Mouse (Mus musculus): Measurements from ENCODE around the gene Tldc2. TPM values are rescaled to one million over a fixed set of nuclear protein-coding genes. Genes with fewer than 3 reads are reported as not detected.
A peak's percentile ranks its signal among the peaks of the same experiment; 100 is the strongest.

Gene Tldc2
- polyA plus RNA-seq, 1 experiment from 2014 or later, result not detected

GRCm38 (mm10) chr2:157092024-157092423, 5.2 kb downstream of the Tldc2 start:
- Histone ChIP-seq H3K27ac (ENCODE audit: low read depth, low read length) (no peak overlapping the region), H3K27me3 (ENCODE audit: control insufficient read depth, insufficient read depth, low read length) (no peaks in the 10 kb centered on the region), H3K4me3 (ENCODE audit: low read depth, low read length) (no peak overlapping the region), H3K4me2 (replicated peaks; ENCODE audit: low read depth, low read length) (no peak overlapping the region), H3K36me3 (ENCODE audit: control insufficient read depth, insufficient read depth, low read length) (no peaks in the 10 kb centered on the region), H3K9ac (ENCODE audit: low read depth, low read length) (no peak overlapping the region), H3K4me1 (replicated peaks; ENCODE audit: control insufficient read depth, insufficient read depth, low read length) (no peaks in the 10 kb centered on the region), H3K9me3 (ENCODE audit: control insufficient read depth, low read length) (no peaks in the 10 kb centered on the region)
- WGBS, result 64% methylated on average over 8 of the region's 8 CpGs
- DNase-seq (ENCODE audit: low spot score), result no peak
- no peak for ATAC-seq (ENCODE audit: low FRiP score)

GRCm38 (mm10) chr2:157095005-157095755, 8.3 kb downstream of the Tldc2 start:
- Histone ChIP-seq H3K4me1 (replicated peaks; ENCODE audit: control insufficient read depth, insufficient read depth, low read length) (no peaks in the 10 kb centered on the region), H3K27me3 (ENCODE audit: control insufficient read depth, insufficient read depth, low read length) (no peaks in the 10 kb centered on the region), H3K27ac (ENCODE audit: low read depth, low read length) (no peak overlapping the region), H3K9ac (ENCODE audit: low read depth, low read length) (no peak overlapping the region), H3K4me2 (replicated peaks; ENCODE audit: low read depth, low read length) (no peak overlapping the region), H3K4me3 (ENCODE audit: low read depth, low read length) (no peak overlapping the region), H3K36me3 (ENCODE audit: control insufficient read depth, insufficient read depth, low read length) (no peaks in the 10 kb centered on the region), H3K9me3 (ENCODE audit: control insufficient read depth, low read length) (no peaks in the 10 kb centered on the region)
- no peak for ATAC-seq (ENCODE audit: low FRiP score)
- 63% methylated on average over 9 of the region's 9 CpGs for WGBS
- DNase-seq (ENCODE audit: low spot score), result peak; percentile 83

GRCm38 (mm10) chr2:157099532-157100318, 12.9 kb downstream of the Tldc2 start:
- peaks cover under 1% of the 10 kb centered on the region; the same call in 1 of the 2 replicates for H3K36me3 ChIP-seq (ENCODE audit: control insufficient read depth, insufficient read depth, low read length)
- H3K27ac ChIP-seq (ENCODE audit: low read depth, low read length), result no peak overlapping the region
- H3K4me1 ChIP-seq (replicated peaks; ENCODE audit: control insufficient read depth, insufficient read depth, low read length), result no peaks in the 10 kb centered on the region
- no peaks in the 10 kb centered on the region for H3K27me3 ChIP-seq (ENCODE audit: control insufficient read depth, insufficient read depth, low read length)
- DNase-seq (ENCODE audit: low spot score) (no peak), ATAC-seq (ENCODE audit: low FRiP score) (no peak)
- H3K9me3 ChIP-seq (ENCODE audit: control insufficient read depth, low read length), result no peaks in the 10 kb centered on the region
- no peak overlapping the region for H3K9ac ChIP-seq (ENCODE audit: low read depth, low read length)
- 91% methylated on average over 12 of the region's 12 CpGs for WGBS
- H3K4me2 ChIP-seq (replicated peaks; ENCODE audit: low read depth, low read length), result no peak overlapping the region
- H3K4me3 ChIP-seq (ENCODE audit: low read depth, low read length), result no peak overlapping the region

- 93% methylated on average over 12 of the region's 12 CpGs for WGBS
- H3K27me3 ChIP-seq (ENCODE audit: control insufficient read depth, insufficient read depth, low read length), result no peaks in the 10 kb centered on the region
- no peak for ATAC-seq (ENCODE audit: low FRiP score)
- no peak overlapping the region for H3K9ac ChIP-seq (ENCODE audit: low read depth, low read length)
- H3K27ac ChIP-seq (ENCODE audit: low read depth, low read length), result no peak overlapping the region
- H3K4me1 ChIP-seq (replicated peaks; ENCODE audit: control insufficient read depth, insufficient read depth, low read length), result no peaks in the 10 kb centered on the region
- H3K36me3 ChIP-seq (ENCODE audit: control insufficient read depth, insufficient read depth, low read length), result peaks cover 2% of the 10 kb centered on the region; the same call in 1 of the 2 replicates
- H3K4me2 ChIP-seq (replicated peaks; ENCODE audit: low read depth, low read length), result no peak overlapping the region
- H3K4me3 ChIP-seq (ENCODE audit: low read depth, low read length), result no peak overlapping the region
- DNase-seq (ENCODE audit: low spot score), result no peak
- H3K9me3 ChIP-seq (ENCODE audit: control insufficient read depth, low read length), result no peaks in the 10 kb centered on the region
Observed at GRCm38 (mm10) chr2:157100319-157100605, 13.4 kb downstream of the Tldc2 start.

- 98% methylated on average over 9 of the region's 9 CpGs for WGBS
- no peak overlapping the region for H3K4me2 ChIP-seq (replicated peaks; ENCODE audit: low read depth, low read length)
- no peaks in the 10 kb centered on the region for H3K9me3 ChIP-seq (ENCODE audit: control insufficient read depth, low read length)
- no peaks in the 10 kb centered on the region for H3K4me1 ChIP-seq (replicated peaks; ENCODE audit: control insufficient read depth, insufficient read depth, low read length)
- no peak overlapping the region for H3K27ac ChIP-seq (ENCODE audit: low read depth, low read length)
- H3K27me3 ChIP-seq (ENCODE audit: control insufficient read depth, insufficient read depth, low read length), result no peaks in the 10 kb centered on the region
- H3K36me3 ChIP-seq (ENCODE audit: control insufficient read depth, insufficient read depth, low read length), result peaks cover 2% of the 10 kb centered on the region; the same call in 1 of the 2 replicates
- no peak overlapping the region for H3K9ac ChIP-seq (ENCODE audit: low read depth, low read length)
- no peak overlapping the region for H3K4me3 ChIP-seq (ENCODE audit: low read depth, low read length)
- ATAC-seq (ENCODE audit: low FRiP score) (no peak), DNase-seq (ENCODE audit: low spot score) (no peak)
Observed at GRCm38 (mm10) chr2:157101650-157102049, 14.8 kb downstream of the Tldc2 start.

- H3K9ac ChIP-seq (ENCODE audit: low read depth, low read length), result no peak overlapping the region
- H3K27me3 ChIP-seq (ENCODE audit: control insufficient read depth, insufficient read depth, low read length), result no peaks in the 10 kb centered on the region
- 66% methylated on average over 2 of the region's 2 CpGs for WGBS
- no peak overlapping the region for H3K27ac ChIP-seq (ENCODE audit: low read depth, low read length)
- H3K4me1 ChIP-seq (replicated peaks; ENCODE audit: control insufficient read depth, insufficient read depth, low read length), result no peaks in the 10 kb centered on the region
- no peak for DNase-seq (ENCODE audit: low spot score)
- H3K4me3 ChIP-seq (ENCODE audit: low read depth, low read length), result no peak overlapping the region
- peaks cover 2% of the 10 kb centered on the region; the same call in 1 of the 2 replicates for H3K36me3 ChIP-seq (ENCODE audit: control insufficient read depth, insufficient read depth, low read length)
- no peaks in the 10 kb centered on the region for H3K9me3 ChIP-seq (ENCODE audit: control insufficient read depth, low read length)
- H3K4me2 ChIP-seq (replicated peaks; ENCODE audit: low read depth, low read length), result no peak overlapping the region
- no peak for ATAC-seq (ENCODE audit: low FRiP score)
Observed at GRCm38 (mm10) chr2:157102256-157102655, 15.4 kb downstream of the Tldc2 start.

GRCm38 (mm10) chr2:157104454-157104853, 17.6 kb downstream of the Tldc2 start:
- Histone ChIP-seq H3K36me3 (ENCODE audit: control insufficient read depth, insufficient read depth, low read length) (peaks cover 2% of the 10 kb centered on the region; the same call in 1 of the 2 replicates), H3K9me3 (ENCODE audit: control insufficient read depth, low read length) (no peaks in the 10 kb centered on the region), H3K4me1 (replicated peaks; ENCODE audit: control insufficient read depth, insufficient read depth, low read length) (no peaks in the 10 kb centered on the region), H3K27me3 (ENCODE audit: control insufficient read depth, insufficient read depth, low read length) (no peaks in the 10 kb centered on the region), H3K4me3 (ENCODE audit: low read depth, low read length) (no peak overlapping the region), H3K9ac (ENCODE audit: low read depth, low read length) (no peak overlapping the region), H3K27ac (ENCODE audit: low read depth, low read length) (no peak overlapping the region), H3K4me2 (replicated peaks; ENCODE audit: low read depth, low read length) (no peak overlapping the region)
- DNase-seq (ENCODE audit: low spot score), result no peak
- ATAC-seq (ENCODE audit: low FRiP score), result no peak
- whole genome bisulfite sequencing, result 83% methylated on average over 8 of the region's 8 CpGs

- no peak for DNase-seq (ENCODE audit: low spot score)
- Histone ChIP-seq H3K4me2 (replicated peaks; ENCODE audit: low read depth, low read length) (no peak overlapping the region), H3K4me1 (replicated peaks; ENCODE audit: control insufficient read depth, insufficient read depth, low read length) (no peaks in the 10 kb centered on the region), H3K36me3 (ENCODE audit: control insufficient read depth, insufficient read depth, low read length) (0 out of 2 replicates have a peak, but pooled peaks cover 2% of the 10 kb centered on the region), H3K4me3 (ENCODE audit: low read depth, low read length) (no peak overlapping the region), H3K9me3 (ENCODE audit: control insufficient read depth, low read length) (no peaks in the 10 kb centered on the region), H3K9ac (ENCODE audit: low read depth, low read length) (no peak overlapping the region), H3K27ac (ENCODE audit: low read depth, low read length) (no peak overlapping the region), H3K27me3 (ENCODE audit: control insufficient read depth, insufficient read depth, low read length) (no peaks in the 10 kb centered on the region)
- WGBS, result 94% methylated on average over 4 of the region's 4 CpGs
- ATAC-seq (ENCODE audit: low FRiP score), result no peak
Observed at GRCm38 (mm10) chr2:157108236-157108635, 21.4 kb downstream of the Tldc2 start.

GRCm38 (mm10) chr2:157116964-157117363, 30.1 kb downstream of the Tldc2 start:
- DNase-seq (ENCODE audit: low spot score) (peak; percentile 64), ATAC-seq (ENCODE audit: low FRiP score) (no peak)
- H3K9me3 ChIP-seq (ENCODE audit: control insufficient read depth, low read length), result no peaks in the 10 kb centered on the region
- no peaks in the 10 kb centered on the region for H3K27me3 ChIP-seq (ENCODE audit: control insufficient read depth, insufficient read depth, low read length)
- H3K4me1 ChIP-seq (replicated peaks; ENCODE audit: control insufficient read depth, insufficient read depth, low read length), result no peaks in the 10 kb centered on the region
- no peaks in the 10 kb centered on the region for H3K36me3 ChIP-seq (ENCODE audit: control insufficient read depth, insufficient read depth, low read length)
- 28% methylated on average over 3 of the region's 3 CpGs for WGBS
- no peak overlapping the region for H3K9ac ChIP-seq (ENCODE audit: low read depth, low read length)
- no peak overlapping the region for H3K27ac ChIP-seq (ENCODE audit: low read depth, low read length)
- no peak overlapping the region for H3K4me2 ChIP-seq (replicated peaks; ENCODE audit: low read depth, low read length)
- no peak overlapping the region for H3K4me3 ChIP-seq (ENCODE audit: low read depth, low read length)

Measured in hindbrain, embryonic 11.5 days (tissue).